Mouse (Mus musculus): Measurements from ENCODE around the gene 1110032A03Rik.

The 1110032A03Rik gene

DNA sequence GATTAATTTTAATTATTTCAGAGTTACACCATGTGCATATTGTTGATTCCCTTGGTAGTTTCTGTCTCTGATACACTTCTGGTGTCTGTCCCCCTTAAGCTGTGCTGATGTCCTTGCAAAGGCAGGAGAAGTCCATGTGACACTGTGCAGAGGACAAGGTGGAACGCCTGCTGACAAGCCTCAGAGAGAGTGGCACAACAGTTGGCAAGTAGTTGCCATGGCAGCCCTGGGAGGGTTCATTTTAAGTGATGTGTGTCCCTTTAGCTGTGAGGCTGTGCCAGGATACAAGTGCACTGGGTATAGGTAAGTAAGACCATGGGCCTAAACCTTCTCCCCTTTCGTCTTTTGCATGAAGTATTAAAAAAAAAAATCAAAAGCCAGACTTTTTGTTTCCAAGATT, 5.3 kb downstream of the 1110032A03Rik start:
- DNase-seq (ENCODE audit: low spot score): no peak

GRCm38 (mm10) chr9:50768107-50769002, 7.0 kb downstream of the 1110032A03Rik start, which contains the start of gene Fdxacb1:
Fdxacb1 (plus strand) TSS chr9:50768236.
- peak; percentile 99 for DNase-seq (ENCODE audit: low spot score)

GRCm38 (mm10) chr9:50767531-50768106, 7.7 kb downstream of the 1110032A03Rik start:
- DNase-seq (ENCODE audit: low spot score): no peak

GRCm38 (mm10) chr9:50763331-50763730, 12.0 kb downstream of the 1110032A03Rik start:
- DNase-seq (ENCODE audit: low spot score): peak; percentile 63

GRCm38 (mm10) chr9:50761520-50762243, 13.6 kb downstream of the 1110032A03Rik start:
- no peak for DNase-seq (ENCODE audit: low spot score)

GRCm38 (mm10) chr9:50756711-50757110, 18.6 kb downstream of the 1110032A03Rik start:
- no peak for DNase-seq (ENCODE audit: low spot score)

DNA sequence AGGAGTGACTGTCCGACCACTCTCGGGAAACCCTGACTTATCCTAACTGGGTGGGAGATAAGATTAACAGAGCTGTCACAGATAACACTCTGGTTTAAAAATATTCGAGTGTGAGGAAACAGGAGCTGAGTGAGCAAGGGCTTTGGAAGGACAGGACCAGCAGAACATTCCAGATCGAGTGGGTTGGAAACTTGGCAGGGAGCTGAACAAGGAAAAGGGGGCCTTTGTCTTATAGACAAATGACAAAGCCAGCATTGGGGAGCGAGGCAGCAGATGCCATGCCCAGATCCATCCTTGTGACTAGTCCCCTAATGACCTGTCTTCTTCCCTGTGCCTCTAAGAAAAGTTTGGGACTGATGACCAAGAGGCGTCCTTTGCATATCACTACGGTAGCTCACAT, 21.4 kb downstream of the 1110032A03Rik start:
- no peak for DNase-seq (ENCODE audit: low spot score)

DNA sequence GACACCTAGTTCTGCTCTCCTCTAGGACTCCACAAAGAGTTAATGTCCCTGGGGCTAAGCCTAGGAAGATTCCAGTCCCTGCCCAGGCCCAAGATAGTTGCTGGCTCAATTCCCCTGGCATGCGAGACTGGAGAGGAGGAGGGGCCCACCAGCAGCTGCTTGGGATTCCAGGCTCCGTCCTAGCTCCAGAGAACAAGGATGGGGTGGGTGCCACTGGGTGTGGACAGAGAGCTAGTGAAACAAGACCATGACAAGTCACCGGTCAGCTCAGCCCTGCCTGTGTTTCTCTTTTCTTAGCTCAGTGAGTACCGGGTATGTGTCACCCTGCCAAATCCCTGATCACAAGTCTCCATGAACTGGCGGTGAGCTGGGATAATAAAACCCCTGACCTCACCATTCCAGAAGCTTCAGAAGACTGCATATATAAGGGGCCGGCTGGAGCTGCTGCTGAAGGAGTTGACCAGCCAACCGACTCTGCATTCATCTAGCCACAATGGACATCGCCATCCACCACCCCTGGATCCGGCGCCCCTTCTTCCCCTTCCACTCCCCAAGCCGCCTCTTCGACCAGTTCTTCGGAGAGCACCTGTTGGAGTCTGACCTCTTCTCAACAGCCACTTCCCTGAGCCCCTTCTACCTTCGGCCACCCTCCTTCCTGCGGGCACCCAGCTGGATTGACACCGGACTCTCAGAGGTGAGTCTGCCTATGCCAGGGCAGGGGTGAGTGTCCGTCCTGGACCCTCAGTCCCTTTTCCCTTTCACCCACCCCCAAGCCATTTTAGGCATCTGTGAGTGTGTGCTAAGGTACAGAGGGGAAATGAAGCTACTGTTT, 22.3 kb downstream of the 1110032A03Rik start:
- DNase-seq (ENCODE audit: low spot score): no peak

GRCm38 (mm10) chr9:50752054-50752602, 23.2 kb downstream of the 1110032A03Rik start, which contains the start of gene Hspb2:
Hspb2 (minus strand) TSS chr9:50752354.
- DNase-seq (ENCODE audit: low spot score): no peak

GRCm38 (mm10) chr9:50751323-50751722, 24.0 kb downstream of the 1110032A03Rik start, which contains the start of gene Cryab:
Cryab (plus strand) TSS chr9:50751325.
- DNase-seq (ENCODE audit: low spot score): no peak

DNA sequence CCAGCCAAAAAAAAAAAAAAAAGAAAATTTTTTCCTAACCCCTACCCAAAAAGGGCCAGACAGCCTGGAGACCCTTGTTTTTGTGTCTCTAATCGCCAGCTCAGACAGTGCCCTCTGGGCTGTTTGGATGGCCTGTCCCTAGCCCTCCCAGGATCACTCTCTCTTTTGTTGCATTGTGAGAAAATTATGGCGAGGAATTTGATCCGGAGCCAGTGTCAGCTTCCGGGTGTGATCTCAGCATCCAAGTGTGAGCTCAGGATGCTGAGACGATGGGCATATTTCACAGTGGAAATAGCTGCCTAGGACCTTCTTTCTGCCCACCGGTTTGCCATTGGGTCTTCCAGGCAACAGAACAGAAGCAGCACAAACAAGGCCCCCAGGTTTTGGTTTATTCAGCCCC, 24.6 kb downstream of the 1110032A03Rik start:
- no peak for DNase-seq (ENCODE audit: low spot score)

DNA sequence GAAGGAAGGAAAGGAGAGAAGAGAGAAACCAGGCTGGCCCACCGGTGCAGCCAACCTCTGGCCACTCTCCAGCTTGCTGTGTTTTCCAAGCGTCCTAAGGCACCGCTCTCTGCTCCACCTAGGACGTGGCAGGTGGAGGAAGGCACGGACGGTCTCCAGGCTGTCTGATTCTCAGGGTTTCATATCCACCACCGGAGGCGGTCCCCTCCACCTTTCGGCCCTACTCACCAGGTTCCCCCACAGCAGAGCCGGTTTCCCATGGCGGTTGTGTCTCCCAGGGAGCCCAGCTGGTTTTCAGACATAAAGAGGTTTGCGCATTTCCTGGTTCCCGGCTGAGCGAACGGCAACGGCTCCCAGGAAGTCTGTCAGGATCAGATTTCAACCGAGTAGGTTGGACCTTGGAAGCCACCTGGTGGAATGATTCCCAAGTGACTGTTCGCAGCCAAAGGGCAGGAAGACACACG, 29.1 kb downstream of the 1110032A03Rik start, which contains the start of gene 2310030G06Rik:
2310030G06Rik (minus strand) TSS at position 323 of the 464 bp plus-strand sequence.
- peak; percentile 50 for DNase-seq (ENCODE audit: low spot score)

GRCm38 (mm10) chr9:50745806-50746205, 29.5 kb downstream of the 1110032A03Rik start:
- no peak for DNase-seq (ENCODE audit: low spot score)

GRCm38 (mm10) chr9:50742744-50743143, 32.6 kb downstream of the 1110032A03Rik start:
- DNase-seq (ENCODE audit: low spot score): no peak

DNA sequence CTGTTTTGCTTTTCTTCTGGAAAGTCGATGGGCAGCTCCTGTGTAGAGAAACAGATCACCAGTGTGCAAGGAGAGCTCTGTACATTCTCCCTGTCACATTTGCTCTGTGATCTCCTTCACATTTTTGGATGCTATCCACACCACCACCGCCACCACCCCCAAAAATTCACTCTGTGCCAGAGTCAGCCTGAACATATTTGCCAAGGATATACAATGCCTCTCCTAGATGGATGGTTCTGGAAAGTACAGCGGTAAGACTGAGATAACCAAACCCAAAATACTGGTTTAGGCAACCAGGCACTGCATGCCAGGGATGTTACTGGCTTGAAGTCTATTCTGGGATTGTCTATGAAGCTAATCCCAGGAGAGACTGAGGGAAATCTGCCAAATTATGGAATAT, 33.1 kb downstream of the 1110032A03Rik start:
- DNase-seq (ENCODE audit: low spot score): no peak

- no peak for DNase-seq (ENCODE audit: low spot score)
Measured at GRCm38 (mm10) chr9:50740867-50741784, 34.2 kb downstream of the 1110032A03Rik start.

DNA sequence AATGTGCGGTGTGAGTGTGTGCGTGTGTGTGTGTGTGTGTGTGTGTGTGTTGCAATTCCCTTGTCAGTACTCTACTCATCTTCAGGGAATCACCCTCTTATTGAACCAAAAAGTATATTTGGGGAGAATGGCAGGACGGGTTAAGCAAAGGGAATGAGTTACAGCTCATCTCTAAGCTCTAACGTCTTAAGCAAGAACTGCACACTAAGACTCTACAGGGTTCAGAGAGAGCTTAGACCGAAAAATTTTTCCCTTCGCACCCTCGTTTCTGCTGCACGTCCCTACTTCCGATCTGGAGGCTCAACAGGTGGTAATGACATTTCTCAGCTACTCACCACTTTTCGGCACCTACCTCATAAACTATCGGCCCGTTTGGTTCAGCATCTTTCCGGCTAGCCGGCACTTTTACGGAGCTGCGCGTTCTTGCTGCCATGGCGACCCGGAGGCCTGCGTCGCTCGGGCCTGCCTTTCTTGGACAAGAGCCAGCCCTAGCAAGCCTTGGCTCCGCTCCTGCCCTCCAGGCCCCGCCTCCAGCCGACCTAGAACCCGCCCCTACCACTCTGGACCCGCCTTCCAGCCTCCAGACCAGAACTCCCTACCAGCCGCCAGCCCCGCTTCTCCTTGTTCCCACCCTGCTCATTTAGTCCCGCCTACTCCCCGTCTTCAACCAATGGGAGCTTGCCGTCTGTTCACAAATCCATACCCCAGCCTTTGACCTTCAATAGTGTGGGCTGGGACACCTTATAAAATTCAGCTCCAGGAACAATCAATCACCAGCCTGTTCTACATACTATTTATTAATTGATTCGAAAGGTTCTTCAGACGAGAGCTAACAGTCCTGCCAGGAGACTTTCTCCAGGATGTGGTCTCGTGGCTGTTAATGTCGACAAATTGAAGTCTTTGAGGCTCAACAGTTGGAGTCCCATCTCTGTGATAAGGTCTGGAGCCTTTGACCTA, 36.1 kb downstream of the 1110032A03Rik start, which contains the start of gene Dixdc1:
Dixdc1 (minus strand) TSS at position 604 of the 957 bp plus-strand sequence.
- DNase-seq (ENCODE audit: low spot score): peak; percentile 96

DNA sequence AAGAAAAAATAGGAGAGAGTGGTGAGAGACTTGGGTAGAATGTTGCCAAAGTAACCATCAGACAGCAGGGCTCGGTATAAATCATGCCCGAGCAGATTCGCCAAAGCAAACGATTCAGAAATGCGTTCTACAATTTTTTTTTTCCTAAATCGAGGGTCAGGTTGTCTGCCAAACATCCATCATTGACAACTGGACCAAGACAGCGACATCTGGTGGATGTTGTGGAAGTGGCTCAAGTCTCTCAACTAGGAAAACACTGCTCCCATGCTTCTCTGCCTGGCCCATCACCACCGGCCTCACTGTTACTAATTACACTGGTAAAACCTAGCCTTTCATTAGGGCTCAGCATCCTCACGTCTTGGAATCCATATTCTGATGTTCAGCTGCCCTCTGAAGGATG, 40.3 kb downstream of the 1110032A03Rik start:
- DNase-seq (ENCODE audit: low spot score): peak; percentile 84

DNA sequence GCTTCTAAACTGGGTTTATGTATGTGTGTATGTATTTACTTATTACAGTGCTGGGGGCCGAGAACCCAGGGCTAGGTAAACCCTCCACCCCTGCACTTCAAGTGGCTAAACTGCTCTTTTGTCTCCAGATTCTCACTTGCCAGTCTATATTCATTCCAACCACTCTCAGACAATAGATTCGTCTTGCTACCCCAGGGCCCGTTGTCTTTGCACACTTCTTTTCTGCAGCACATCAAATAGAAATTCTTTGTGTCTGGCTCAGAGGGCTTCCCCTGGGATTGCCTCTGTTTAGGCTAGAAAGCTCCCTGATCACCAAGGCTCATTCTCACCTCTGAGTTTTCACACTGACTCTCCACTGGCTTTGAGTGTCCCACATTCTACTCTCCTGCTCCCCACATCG, 42.8 kb downstream of the 1110032A03Rik start:
- peak; percentile 53 for DNase-seq (ENCODE audit: low spot score)

All from embryo, embryonic 10.5 days (tissue).